Mouse (Mus musculus) midbrain, embryonic 14.5 days (tissue): ENCODE data around the gene Ltbr. TPM values are rescaled to one million over a fixed set of nuclear protein-coding genes. Genes with fewer than 3 reads are reported as not detected.

Source experiments
- ATAC-seq: fragments of 200-750 bp; cut with Nextera tagmentation; 2 replicates; pipeline ENCODE4 v1.8.0; 2017; ENCODE audit warnings: moderate number of reproducible peaks, moderate library complexity; ENCODE audit not compliant: low FRiP score, low TSS enrichment
- DNase-seq: peaks from one replicate; pipeline ENCODE4 v3.0.0-alpha.2; 2015
- H3K27ac ChIP-seq: fragments of 300-500 bp; sonication (generic); replicated peaks from 2 replicates; pipeline ENCODE4 v1.5.1; 2014; ENCODE audit warnings: mild to moderate bottlenecking, low read depth, low read length, moderate library complexity
- H3K27me3 ChIP-seq: fragments of 300-500 bp; sonication (generic); 2 replicates; pipeline ENCODE4 v1.6.1; 2014; ENCODE audit warnings: low read length, control low read depth, mixed read lengths; ENCODE audit not compliant: control insufficient read depth, insufficient read depth
- H3K36me3 ChIP-seq: fragments of 300-500 bp; sonication (generic); 2 replicates; pipeline ENCODE4 v1.6.1; 2014; ENCODE audit warnings: low read length, control low read depth; ENCODE audit not compliant: control insufficient read depth, insufficient read depth
- H3K4me1 ChIP-seq: fragments of 300-500 bp; sonication (generic); 2 replicates; pipeline ENCODE4 v1.6.1; 2014; ENCODE audit warnings: mild to moderate bottlenecking, antibody characterized with exemption, low read length, control low read depth; ENCODE audit not compliant: control insufficient read depth, insufficient read depth
- H3K4me2 ChIP-seq: fragments of 300-500 bp; sonication (generic); 2 replicates; pipeline ENCODE4 v1.6.1; 2014; ENCODE audit warnings: mild to moderate bottlenecking, low read length, moderate library complexity
- H3K4me3 ChIP-seq: fragments of 300-500 bp; sonication (generic); replicated peaks from 2 replicates; pipeline ENCODE4 v1.5.1; 2014; ENCODE audit warnings: low read depth, low read length
- H3K9ac ChIP-seq: fragments of 300-500 bp; sonication (generic); replicated peaks from 2 replicates; pipeline ENCODE4 v1.6.1; 2014; ENCODE audit warnings: mild to moderate bottlenecking, low read length, moderate library complexity
- H3K9me3 ChIP-seq: fragments of 300-500 bp; sonication (generic); 2 replicates; pipeline ENCODE4 v1.6.1; 2016; ENCODE audit warnings: low read length, control low read depth, mixed read lengths; ENCODE audit not compliant: control insufficient read depth
- WGBS: fragments of 180-500 bp; shearing (Covaris S2); extraction: QIAGEN DNeasy Blood & Tissue Kit; methylation state at CpG from one replicate; pipeline ENCODE4 v1.1.7; 2014; 5-methylcytosine and 5-hydroxymethylcytosine counted together
- polyA plus RNA-seq: library from polyadenylated mRNA; unstranded; fragments of >200 nt; fragmentation: Nextera tagmentation; extraction: Ambion mirVana; gene quantifications from 2 replicates; pipeline ENCODE4 v1.2.1, GENCODE M21; 2014

Gene Ltbr
- polyA plus RNA-seq, 1 experiment from 2014 or later: 13.9 TPM

GRCm38 (mm10) chr6:125266091-125266490, 47.6 kb downstream of the Ltbr start:
- no peak overlapping the region for H3K4me2 ChIP-seq
- no peak overlapping the region for H3K4me3 ChIP-seq
- ATAC-seq: no peak
- no peak for DNase-seq
- no peaks in the 10 kb centered on the region for H3K36me3 ChIP-seq
- H3K9ac ChIP-seq: no peak overlapping the region
- no peaks in the 10 kb centered on the region for H3K27me3 ChIP-seq
- H3K27ac ChIP-seq: no peak overlapping the region
- no peaks in the 10 kb centered on the region for H3K4me1 ChIP-seq
- no peaks in the 10 kb centered on the region for H3K9me3 ChIP-seq
- 75% methylated on average over 13 of the region's 13 CpGs for WGBS

GRCm38 (mm10) chr6:125265239-125265638, 48.4 kb downstream of the Ltbr start:
- H3K27ac ChIP-seq: no peak overlapping the region
- no peaks in the 10 kb centered on the region for H3K4me1 ChIP-seq
- no peak overlapping the region for H3K4me3 ChIP-seq
- no peak for ATAC-seq
- 57% methylated on average over 10 of the region's 10 CpGs for WGBS
- H3K27me3 ChIP-seq: no peaks in the 10 kb centered on the region
- H3K36me3 ChIP-seq: no peaks in the 10 kb centered on the region
- no peaks in the 10 kb centered on the region for H3K9me3 ChIP-seq
- no peak overlapping the region for H3K4me2 ChIP-seq
- no peak for DNase-seq
- no peak overlapping the region for H3K9ac ChIP-seq

DNA sequence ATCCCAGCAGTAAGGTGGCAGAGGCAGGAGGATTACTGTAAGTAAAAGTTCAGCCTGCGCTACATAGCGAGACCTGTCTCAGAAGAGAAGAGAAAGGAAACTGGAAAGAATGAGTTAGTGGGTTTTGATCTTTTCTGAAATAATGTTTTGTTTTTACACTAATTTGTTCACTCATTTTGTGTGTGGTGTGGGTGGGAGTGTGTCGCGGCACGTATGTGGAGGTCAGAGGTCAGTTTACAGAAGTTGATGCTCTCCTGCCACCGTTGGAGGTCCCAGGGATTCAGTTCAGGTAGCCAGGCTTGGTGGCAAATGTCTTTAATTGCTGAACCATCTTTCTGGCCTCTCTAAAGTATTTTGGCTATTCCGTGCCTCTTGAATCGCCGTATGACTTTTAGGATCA, 49.5 kb downstream of the Ltbr start:
- Histone ChIP-seq H3K27ac (no peak overlapping the region), H3K27me3 (no peaks in the 10 kb centered on the region), H3K36me3 (no peaks in the 10 kb centered on the region), H3K4me1 (no peaks in the 10 kb centered on the region), H3K9me3 (no peaks in the 10 kb centered on the region), H3K9ac (no peak overlapping the region), H3K4me3 (no peak overlapping the region), H3K4me2 (no peak overlapping the region)
- 96% methylated on average over 9 of the region's 9 CpGs for WGBS
- no peak for DNase-seq
- ATAC-seq: no peak

DNA sequence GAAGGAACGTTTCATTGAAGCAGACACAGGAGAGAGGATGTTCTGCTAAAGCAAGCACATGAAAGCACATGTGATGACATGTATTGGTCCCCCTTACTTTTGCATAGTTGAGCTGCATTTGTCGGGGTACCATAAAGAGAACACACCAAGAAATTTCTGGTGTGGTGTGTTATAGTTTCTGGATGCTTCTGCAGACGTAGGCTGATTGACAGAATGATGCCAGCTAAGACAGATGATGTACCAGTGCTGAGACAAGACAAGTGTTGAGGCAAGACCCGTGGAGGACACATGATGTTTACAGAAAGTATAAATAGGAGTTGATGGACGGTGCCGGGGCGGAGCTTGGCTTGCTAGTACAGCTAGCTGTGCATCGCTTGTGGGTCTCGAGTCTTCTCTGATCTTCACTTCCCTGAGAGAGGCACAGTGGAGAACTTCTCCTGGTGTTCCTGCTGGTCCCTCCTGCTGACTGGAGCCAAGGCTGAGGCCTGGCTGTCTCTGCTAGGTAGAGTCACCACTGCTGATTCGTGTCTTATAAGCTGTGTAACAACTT, 53.6 kb downstream of the Ltbr start:
- Histone ChIP-seq H3K36me3 (no peaks in the 10 kb centered on the region), H3K4me3 (no peak overlapping the region), H3K9ac (no peak overlapping the region), H3K4me2 (no peak overlapping the region), H3K27me3 (no peaks in the 10 kb centered on the region), H3K9me3 (no peaks in the 10 kb centered on the region), H3K4me1 (no peaks in the 10 kb centered on the region), H3K27ac (no peak overlapping the region)
- 91% methylated on average over 10 of the region's 10 CpGs for WGBS
- no peak for ATAC-seq
- DNase-seq: no peak

Other genes starting within 250 kb of the Ltbr start
- 0.45 and 0.77 TPM in 2 replicates for gene Lpar5, start 246.0 kb downstream of the Ltbr start, polyA plus RNA-seq
- 70.7 and 90.6 TPM in 2 replicates for gene Chd4, start 217.9 kb downstream of the Ltbr start, polyA plus RNA-seq
- 42.7 and 46.3 TPM in 2 replicates for gene Nop2, start 182.0 kb downstream of the Ltbr start, polyA plus RNA-seq
- gene Iffo1, start 168.6 kb downstream of the Ltbr start, polyA plus RNA-seq: 15.8 and 18.2 TPM in 2 replicates
- 1,501 and 1,547 TPM in 2 replicates for gene Gapdh, start 147.4 kb downstream of the Ltbr start, polyA plus RNA-seq
- gene Ncapd2, start 122.2 kb downstream of the Ltbr start, polyA plus RNA-seq: 40.6 and 50.3 TPM in 2 replicates
- gene Mrpl51, start 122.1 kb downstream of the Ltbr start, polyA plus RNA-seq: 128 and 141 TPM in 2 replicates
- 5.5 and 10.6 TPM in 2 replicates for gene Vamp1, start 98.3 kb downstream of the Ltbr start, polyA plus RNA-seq
- gene Tapbpl, start 82.0 kb downstream of the Ltbr start, polyA plus RNA-seq: 3.0 and 3.3 TPM in 2 replicates
- gene Cd27, start 76.9 kb downstream of the Ltbr start, polyA plus RNA-seq: 1.1 and 1.9 TPM in 2 replicates
- not detected in 2 replicates for gene Tuba3a, start 27.8 kb downstream of the Ltbr start, polyA plus RNA-seq
- 0.51 and 0.76 TPM in 2 replicates for gene Scnn1a, start 6.8 kb upstream of the Ltbr start, polyA plus RNA-seq
- gene Tnfrsf1a, start 35.5 kb upstream of the Ltbr start, polyA plus RNA-seq: 6.8 and 13.4 TPM in 2 replicates
- gene Plekhg6, start 66.9 kb upstream of the Ltbr start, polyA plus RNA-seq: 0.08 TPM in 1 of 2 replicates, not detected in the other
- 59.8 and 66.5 TPM in 2 replicates for gene Cd9, start 180.9 kb upstream of the Ltbr start, polyA plus RNA-seq
- gene Vwf, start 232.9 kb upstream of the Ltbr start, polyA plus RNA-seq: 3.9 and 10.0 TPM in 2 replicates